Mouse (Mus musculus): ENCODE measurements around the gene Aco2.
A peak's percentile ranks its signal among the peaks of the same experiment; 100 is the strongest.

The Aco2 gene

GRCm38 (mm10) chr15:81917621-81918463, 45.7 kb downstream of the Aco2 start:
- peak in 1 of 2 experiments; percentile 32 for DNase-seq (ENCODE audit: low read depth in 1 of 2, low spot score in 2 of 2)

GRCm38 (mm10) chr15:81919062-81919461, 47.0 kb downstream of the Aco2 start:
- DNase-seq (ENCODE audit: low read depth in 1 of 2, low spot score in 2 of 2): no peak

GRCm38 (mm10) chr15:81920546-81921217, 48.6 kb downstream of the Aco2 start:
- DNase-seq (ENCODE audit: low read depth in 1 of 2, low spot score in 2 of 2): no peak

GRCm38 (mm10) chr15:81921255-81921654, 49.1 kb downstream of the Aco2 start:
- DNase-seq (ENCODE audit: low read depth in 1 of 2, low spot score in 2 of 2): no peak

GRCm38 (mm10) chr15:81924933-81925332, 52.8 kb downstream of the Aco2 start:
- DNase-seq (ENCODE audit: low read depth in 1 of 2, low spot score in 2 of 2): no peak

GRCm38 (mm10) chr15:81925760-81926445, 53.8 kb downstream of the Aco2 start, which contains the start of gene Polr3h:
TSS of gene Polr3h (minus strand) at chr15:81926240.
- DNase-seq (ENCODE audit: low read depth in 1 of 2, low spot score in 2 of 2): peak; percentile 77 to 83

- DNase-seq (ENCODE audit: low read depth in 1 of 2, low spot score in 2 of 2): no peak
Measured at GRCm38 (mm10) chr15:81926446-81926822, 54.3 kb downstream of the Aco2 start.

GRCm38 (mm10) chr15:81927741-81928140, 55.6 kb downstream of the Aco2 start:
- DNase-seq (ENCODE audit: low read depth in 1 of 2, low spot score in 2 of 2): no peak

- DNase-seq (ENCODE audit: low read depth in 1 of 2, low spot score in 2 of 2): no peak
Measured at GRCm38 (mm10) chr15:81928277-81928676, 56.2 kb downstream of the Aco2 start.

GRCm38 (mm10) chr15:81932951-81933470, 60.9 kb downstream of the Aco2 start:
- no peak for DNase-seq (ENCODE audit: low read depth in 1 of 2, low spot score in 2 of 2)

GRCm38 (mm10) chr15:81933986-81934385, 61.9 kb downstream of the Aco2 start:
- no peak for DNase-seq (ENCODE audit: low read depth in 1 of 2, low spot score in 2 of 2)

GRCm38 (mm10) chr15:81935869-81936637, 63.9 kb downstream of the Aco2 start:
- no peak for DNase-seq (ENCODE audit: low read depth in 1 of 2, low spot score in 2 of 2)

GRCm38 (mm10) chr15:81936679-81937078, 64.6 kb downstream of the Aco2 start, which contains the start of gene Csdc2:
TSS of gene Csdc2 (plus strand) at chr15:81936759.
- no peak for DNase-seq (ENCODE audit: low read depth in 1 of 2, low spot score in 2 of 2)

- DNase-seq (ENCODE audit: low read depth in 1 of 2, low spot score in 2 of 2): no peak
Measured at GRCm38 (mm10) chr15:81937098-81937972, 65.2 kb downstream of the Aco2 start.

GRCm38 (mm10) chr15:81938246-81938645, 66.1 kb downstream of the Aco2 start:
- no peak for DNase-seq (ENCODE audit: low read depth in 1 of 2, low spot score in 2 of 2)

GRCm38 (mm10) chr15:81939157-81939715, 67.1 kb downstream of the Aco2 start:
- DNase-seq (ENCODE audit: low read depth in 1 of 2, low spot score in 2 of 2): no peak

GRCm38 (mm10) chr15:81939774-81940173, 67.7 kb downstream of the Aco2 start:
- no peak for DNase-seq (ENCODE audit: low read depth in 1 of 2, low spot score in 2 of 2)

- DNase-seq (ENCODE audit: low read depth in 1 of 2, low spot score in 2 of 2): no peak
Measured at GRCm38 (mm10) chr15:81940219-81940618, 68.1 kb downstream of the Aco2 start.

- DNase-seq (ENCODE audit: low read depth in 1 of 2, low spot score in 2 of 2): no peak
Measured at GRCm38 (mm10) chr15:81941010-81941409, 68.9 kb downstream of the Aco2 start.
